Mouse (Mus musculus) adrenal gland, postnatal 25 days (tissue): ENCODE results near the gene Crmp1. TPM values are rescaled to one million over a fixed set of nuclear protein-coding genes. Genes with fewer than 3 reads are reported as not detected.

ENCODE experiments used
- DNase-seq: peaks from one replicate; pipeline ENCODE4 v3.0.0; 2021; ENCODE audit warnings: mixed read lengths
- total RNA-seq: library from RNA; stranded (reverse); gene quantifications from 2 replicates; pipeline ENCODE4 v1.2.3, GENCODE M21; 2021

Crmp1 gene
- total RNA-seq, 1 experiment from 2014 or later = 9.5 TPM

- peak; percentile 41 for DNase-seq
Measured at GRCm38 (mm10) chr5:37298370-37298769, 56.6 kb downstream of the Crmp1 start.

GRCm38 (mm10) chr5:37310026-37310425 lies 68.3 kb downstream of the Crmp1 start:
- DNase-seq = no peak

- no peak for DNase-seq
Measured at GRCm38 (mm10) chr5:37312980-37313722, 71.4 kb downstream of the Crmp1 start.

GRCm38 (mm10) chr5:37318715-37319114 lies 77.0 kb downstream of the Crmp1 start:
- DNase-seq = no peak

GRCm38 (mm10) chr5:37320174-37320573 lies 78.4 kb downstream of the Crmp1 start:
- DNase-seq = no peak

GRCm38 (mm10) chr5:37320761-37321160 lies 79.0 kb downstream of the Crmp1 start:
- DNase-seq = no peak

- no peak for DNase-seq
Measured at GRCm38 (mm10) chr5:37326675-37327074, 84.9 kb downstream of the Crmp1 start.

GRCm38 (mm10) chr5:37330449-37331132 lies 88.9 kb downstream of the Crmp1 start:
- no peak for DNase-seq

GRCm38 (mm10) chr5:37331133-37331505 lies 89.4 kb downstream of the Crmp1 start:
- no peak for DNase-seq

GRCm38 (mm10) chr5:37332066-37332465 lies 90.3 kb downstream of the Crmp1 start:
- DNase-seq = no peak

- DNase-seq = no peak
Measured at GRCm38 (mm10) chr5:37335061-37335460, 93.3 kb downstream of the Crmp1 start.

GRCm38 (mm10) chr5:37336485-37337105 lies 94.9 kb downstream of the Crmp1 start, which contains the start of gene Evc:
TSS of gene Evc (minus strand) at chr5:37336894.
- DNase-seq = peak; percentile 76

GRCm38 (mm10) chr5:37337696-37338095 lies 96.0 kb downstream of the Crmp1 start:
- DNase-seq = no peak

GRCm38 (mm10) chr5:37338288-37338687 lies 96.5 kb downstream of the Crmp1 start, which contains the start of gene Evc2:
TSS of gene Evc2 (plus strand) at chr5:37338499.
- peak; percentile 80 for DNase-seq

Other genes starting within 250 kb of the Crmp1 start
- 0.24 TPM in 1 of 2 replicates, not detected in the other for gene Gm1043, start 156.6 kb upstream of the Crmp1 start, total RNA-seq
- gene Evc, start 95.0 kb downstream of the Crmp1 start, total RNA-seq = 12.5 and 16.9 TPM in 2 replicates
- gene Evc2, start 96.6 kb downstream of the Crmp1 start, total RNA-seq = 19.7 and 21.4 TPM in 2 replicates